In genomic region chr14:98886982-98887381, GRCm38 (mm10) we compare ENCODE assay signal across 12 mouse cellular contexts.
A peak's percentile ranks its signal among the peaks of the same experiment; 100 is the strongest.
DNase-seq lines count a peak whose midpoint lies in the region; ATAC-seq lines count a peak whose summit lies in the region.
"Had no signal": no experiment of that assay in that cellular context is flagged by ENCODE, and none has a peak within 500 bp of the region (broad histone marks: within the 10 kb centered on the region; RNA-seq: fewer than 3 reads in every experiment).

No protein-coding gene starts in this region.

- H3K4me1 ChIP-seq in embryonic facial prominence, embryonic 11.5 days (ENCODE audit: control insufficient read depth, insufficient read depth, low read length), result no peaks in the 10 kb centered on the region
- H3K4me1 ChIP-seq in embryonic facial prominence, embryonic 10.5 days, result no peaks in the 10 kb centered on the region
- H3K4me1 ChIP-seq in kidney, embryonic 14.5 days (ENCODE audit: control insufficient read depth, insufficient read depth, low read length), result no peaks in the 10 kb centered on the region

- H3K9me3 ChIP-seq in embryonic facial prominence, embryonic 11.5 days (replicated peaks; ENCODE audit: control insufficient read depth, low read length), result no peaks in the 10 kb centered on the region
- H3K9me3 ChIP-seq in embryonic facial prominence, embryonic 10.5 days, result no peaks in the 10 kb centered on the region
- H3K9me3 ChIP-seq in kidney, embryonic 14.5 days (ENCODE audit: control insufficient read depth, low read length), result no peaks in the 10 kb centered on the region

- DNase-seq in embryonic facial prominence, embryonic 11.5 days (ENCODE audit: low spot score), result peak; percentile 59
- no peak for DNase-seq in embryonic facial prominence, embryonic 10.5 days (ENCODE audit: low spot score)
- DNase-seq in kidney, adult 18-20 months, result no peak
- DNase-seq in 3T3-L1 (ENCODE audit: low read depth, low spot score), result peak; percentile 25
- DNase-seq in c-Kit-positive CD71-positive TER-119-positive erythroid progenitor cells, embryonic 14.5 days (ENCODE audit: low spot score), result peak; percentile 3
- no peak for DNase-seq in right cerebral cortex, postnatal 36 days (ENCODE audit: low spot score in 2 of 2)
- DNase-seq in frontal cortex, postnatal 36 days (ENCODE audit: low spot score in 2 of 2), result no peak
- DNase-seq: adrenal gland, postnatal 36 days; cerebellum, adult 8-10 months; thymus, adult 2 months had no signal

- H3K4me3 ChIP-seq in embryonic facial prominence, embryonic 11.5 days (ENCODE audit: low read depth, low read length), result no peak overlapping the region
- no peak overlapping the region for H3K4me3 ChIP-seq in embryonic facial prominence, embryonic 10.5 days
- no peak overlapping the region for H3K4me3 ChIP-seq in kidney, embryonic 14.5 days (ENCODE audit: low read length)
- H3K4me3 ChIP-seq: erythroblast, embryonic 14.5 days had no signal

- no peak overlapping the region for H3K27ac ChIP-seq in embryonic facial prominence, embryonic 11.5 days (replicated peaks; ENCODE audit: low read depth, low read length)
- no peak overlapping the region for H3K27ac ChIP-seq in embryonic facial prominence, embryonic 10.5 days (replicated peaks)
- H3K27ac ChIP-seq in kidney, embryonic 14.5 days (ENCODE audit: low read depth, low read length), result no peak overlapping the region

- H3K27me3 ChIP-seq in embryonic facial prominence, embryonic 11.5 days (ENCODE audit: control insufficient read depth, insufficient read depth, low read length), result no peaks in the 10 kb centered on the region
- no peaks in the 10 kb centered on the region for H3K27me3 ChIP-seq in embryonic facial prominence, embryonic 10.5 days (replicated peaks; ENCODE audit: low read depth, poor library complexity, severe bottlenecking)
- no peaks in the 10 kb centered on the region for H3K27me3 ChIP-seq in kidney, embryonic 14.5 days (ENCODE audit: control insufficient read depth, insufficient read depth, low read length)

- no peak overlapping the region for H3K9ac ChIP-seq in embryonic facial prominence, embryonic 11.5 days (replicated peaks; ENCODE audit: low read length)
- H3K9ac ChIP-seq in kidney, embryonic 14.5 days (ENCODE audit: low read depth, low read length), result no peak overlapping the region

- no peak for ATAC-seq in embryonic facial prominence, embryonic 11.5 days (replicated peaks; ENCODE audit: insufficient number of reproducible peaks, low FRiP score, low TSS enrichment, low read depth)
- 0 out of 2 replicates have a peak, but pooled peaks have one; percentile 52 for ATAC-seq in kidney, embryonic 14.5 days (ENCODE audit: low FRiP score, low TSS enrichment)

- no peaks in the 10 kb centered on the region for H3K36me3 ChIP-seq in embryonic facial prominence, embryonic 11.5 days (replicated peaks; ENCODE audit: control insufficient read depth, insufficient read depth, low read depth, low read length)
- no peaks in the 10 kb centered on the region for H3K36me3 ChIP-seq in embryonic facial prominence, embryonic 10.5 days (replicated peaks)
- H3K36me3 ChIP-seq in kidney, embryonic 14.5 days (ENCODE audit: control insufficient read depth, insufficient read depth, low read length), result no peaks in the 10 kb centered on the region

- H3K4me2 ChIP-seq in embryonic facial prominence, embryonic 11.5 days (ENCODE audit: low read depth, low read length), result no peak overlapping the region
- H3K4me2 ChIP-seq in kidney, embryonic 14.5 days (replicated peaks; ENCODE audit: low read depth, low read length), result no peak overlapping the region

- 14% methylated on average over 1 of the region's 1 CpGs for WGBS in embryonic facial prominence, embryonic 11.5 days
- WGBS in embryonic facial prominence, embryonic 10.5 days, result 9% methylated on average over 1 of the region's 1 CpGs
- WGBS in kidney, embryonic 14.5 days, result 9% methylated on average over 1 of the region's 1 CpGs

Comparison
In these comparisons a context has a peak if more than half of its experiments do, and no peak if none do; other contexts are left out.
1. DNase-seq: peak in embryonic facial prominence, embryonic 11.5 days (single experiment), 3T3-L1 (single experiment) and c-Kit-positive CD71-positive TER-119-positive erythroid progenitor cells, embryonic 14.5 days (single experiment); none in embryonic facial prominence, embryonic 10.5 days (single experiment), kidney, adult 18-20 months (single experiment), right cerebral cortex, postnatal 36 days (0 of 2) and frontal cortex, postnatal 36 days (0 of 2).